Mouse (Mus musculus): ENCODE results near the gene Casr. TPM values are rescaled to one million over a fixed set of nuclear protein-coding genes. Genes with fewer than 3 reads are reported as not detected.

Casr gene
- polyA plus RNA-seq, 1 experiment = 1.00 TPM

DNA sequence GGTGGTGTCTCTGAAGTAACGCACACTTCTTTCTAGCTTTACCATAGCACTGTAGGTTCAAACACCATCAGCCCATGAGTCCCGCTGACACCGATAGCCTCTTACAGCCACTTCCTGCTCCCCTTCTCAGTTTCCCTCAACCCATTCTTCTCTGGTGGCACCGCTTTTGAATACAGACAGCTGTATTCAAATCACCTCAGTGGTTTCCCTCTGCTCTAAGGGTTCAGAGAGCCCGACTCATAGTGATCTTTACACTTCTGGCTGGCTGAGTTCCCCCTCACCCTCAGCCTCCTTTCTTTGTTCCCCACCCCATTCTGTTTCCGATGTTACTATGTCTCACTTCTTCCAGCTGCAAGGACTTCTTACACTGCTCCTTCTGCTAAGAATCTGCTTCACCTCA lies 21.1 kb downstream of the Casr start:
- Histone ChIP-seq H3K27me3 (ENCODE audit: control insufficient read depth, insufficient read depth, low read length) (no peaks in the 10 kb centered on the region), H3K4me1 (replicated peaks; ENCODE audit: control insufficient read depth, insufficient read depth, low read length) (no peaks in the 10 kb centered on the region), H3K36me3 (ENCODE audit: control insufficient read depth, insufficient read depth, low read length) (no peaks in the 10 kb centered on the region), H3K4me3 (ENCODE audit: control insufficient read depth, insufficient read depth, low read length) (no peak overlapping the region), H3K27ac (ENCODE audit: control insufficient read depth, insufficient read depth, low read length) (no peak overlapping the region)
- TF ChIP-seq POLR2A (IDR thresholded peaks at IDR 0.05; ENCODE audit: control insufficient read depth, extremely low read depth, insufficient read depth, low read length, poor library complexity) (no peak), CTCF (IDR thresholded peaks at IDR 0.05; ENCODE audit: borderline replicate concordance, control insufficient read depth, extremely low read depth, insufficient read depth, low read length, poor library complexity) (no peak)
- no peak for DNase-seq
- WGBS = 46% methylated on average over 6 of the region's 6 CpGs

DNA sequence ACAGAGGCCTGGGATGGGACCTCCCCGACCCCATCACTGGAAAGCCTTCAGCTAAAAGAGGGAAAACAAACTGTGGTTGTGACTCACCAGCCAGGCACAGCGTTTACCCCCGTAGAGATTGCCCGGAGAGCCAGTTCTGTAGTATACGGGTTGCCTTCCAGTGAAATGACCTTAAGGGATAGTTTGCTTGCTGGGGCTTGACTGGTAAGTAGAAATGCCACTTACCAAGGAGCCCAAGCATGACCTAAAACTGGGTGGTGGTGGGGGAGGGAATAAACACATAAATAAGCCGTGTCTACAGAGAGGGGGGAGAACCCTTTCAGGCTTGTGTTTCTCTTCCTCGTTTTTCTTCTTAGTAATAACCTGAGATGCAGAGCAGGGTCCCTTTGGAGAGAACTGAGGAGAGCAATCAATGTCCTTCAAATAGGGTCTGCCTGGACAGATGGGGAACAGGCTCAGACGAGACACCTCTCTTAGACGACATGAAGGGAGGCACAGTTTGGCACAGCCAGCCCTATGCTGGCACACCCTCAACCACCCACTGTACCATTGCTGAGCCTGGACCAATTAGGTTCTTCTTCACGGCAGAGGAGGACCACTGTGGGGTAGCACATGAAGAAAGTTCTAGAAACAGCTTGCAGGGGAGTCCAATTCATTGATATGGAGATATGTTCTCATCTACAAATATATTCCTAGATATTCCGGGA lies 28.8 kb downstream of the Casr start:
- TF ChIP-seq POLR2A (IDR thresholded peaks at IDR 0.05; ENCODE audit: control insufficient read depth, extremely low read depth, insufficient read depth, low read length, poor library complexity) (no peak), CTCF (IDR thresholded peaks at IDR 0.05; ENCODE audit: borderline replicate concordance, control insufficient read depth, extremely low read depth, insufficient read depth, low read length, poor library complexity) (no peak)
- H3K4me1 ChIP-seq (replicated peaks; ENCODE audit: control insufficient read depth, insufficient read depth, low read length) = no peaks in the 10 kb centered on the region
- no peak overlapping the region for H3K4me3 ChIP-seq (ENCODE audit: control insufficient read depth, insufficient read depth, low read length)
- H3K27ac ChIP-seq (ENCODE audit: control insufficient read depth, insufficient read depth, low read length) = no peak overlapping the region
- WGBS = 84% methylated on average over 11 of the region's 11 CpGs
- H3K36me3 ChIP-seq (ENCODE audit: control insufficient read depth, insufficient read depth, low read length) = no peaks in the 10 kb centered on the region
- no peaks in the 10 kb centered on the region; the same call in 1 of the 2 replicates for H3K27me3 ChIP-seq (ENCODE audit: control insufficient read depth, insufficient read depth, low read length)
- no peak for DNase-seq

DNA sequence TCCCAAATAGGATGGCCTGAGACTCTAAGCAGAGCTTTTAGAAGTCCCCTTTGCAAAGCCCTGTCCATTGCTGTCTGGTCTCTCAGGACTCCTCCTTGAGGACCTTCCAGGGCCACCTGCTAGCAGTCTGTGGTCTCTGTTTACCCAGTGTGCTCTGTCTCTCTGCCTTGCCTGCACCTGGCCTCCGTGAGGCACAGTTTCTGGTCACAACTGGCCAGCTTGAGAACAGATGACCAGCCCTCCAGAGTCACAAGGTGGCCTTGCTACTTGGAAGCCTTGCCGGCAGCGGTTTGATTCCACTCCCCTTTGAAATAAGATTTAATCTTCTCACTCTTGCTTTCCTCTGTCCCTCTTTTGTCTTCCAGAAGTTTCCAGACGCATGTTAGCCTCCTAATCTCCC lies 29.9 kb downstream of the Casr start:
- no peak overlapping the region for H3K27ac ChIP-seq (ENCODE audit: control insufficient read depth, insufficient read depth, low read length)
- no peaks in the 10 kb centered on the region for H3K36me3 ChIP-seq (ENCODE audit: control insufficient read depth, insufficient read depth, low read length)
- no peak for DNase-seq
- WGBS = 81% methylated on average over 4 of the region's 4 CpGs
- no peak overlapping the region for H3K4me3 ChIP-seq (ENCODE audit: control insufficient read depth, insufficient read depth, low read length)
- no peaks in the 10 kb centered on the region for H3K4me1 ChIP-seq (replicated peaks; ENCODE audit: control insufficient read depth, insufficient read depth, low read length)
- no peaks in the 10 kb centered on the region; the same call in 1 of the 2 replicates for H3K27me3 ChIP-seq (ENCODE audit: control insufficient read depth, insufficient read depth, low read length)
- TF ChIP-seq POLR2A (IDR thresholded peaks at IDR 0.05; ENCODE audit: control insufficient read depth, extremely low read depth, insufficient read depth, low read length, poor library complexity) (no peak), CTCF (IDR thresholded peaks at IDR 0.05; ENCODE audit: borderline replicate concordance, control insufficient read depth, extremely low read depth, insufficient read depth, low read length, poor library complexity) (no peak)

DNA sequence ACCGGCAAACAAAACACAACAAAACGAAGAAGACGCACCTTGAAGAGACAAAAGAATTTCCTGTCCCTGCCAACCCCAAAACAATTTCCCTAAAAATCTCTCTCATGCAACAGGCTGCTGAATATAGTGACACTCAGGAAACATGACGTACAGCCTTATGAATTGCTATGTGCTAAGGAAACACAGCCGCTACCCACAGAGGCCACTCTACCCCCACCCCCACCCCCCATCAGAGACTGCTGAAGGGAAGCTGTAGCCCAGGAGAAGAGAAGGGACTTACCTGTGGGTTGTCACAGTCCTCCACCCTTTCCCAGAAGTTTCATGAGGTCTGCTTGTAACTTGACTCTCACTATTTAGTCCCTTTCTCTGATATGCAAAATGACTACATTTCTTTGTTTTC lies 30.3 kb downstream of the Casr start:
- WGBS = 6% methylated on average over 5 of the region's 5 CpGs
- Histone ChIP-seq H3K36me3 (ENCODE audit: control insufficient read depth, insufficient read depth, low read length) (no peaks in the 10 kb centered on the region), H3K27me3 (ENCODE audit: control insufficient read depth, insufficient read depth, low read length) (no peaks in the 10 kb centered on the region; the same call in 1 of the 2 replicates), H3K4me3 (ENCODE audit: control insufficient read depth, insufficient read depth, low read length) (no peak overlapping the region), H3K27ac (ENCODE audit: control insufficient read depth, insufficient read depth, low read length) (no peak overlapping the region), H3K4me1 (replicated peaks; ENCODE audit: control insufficient read depth, insufficient read depth, low read length) (no peaks in the 10 kb centered on the region)
- DNase-seq = no peak
- TF ChIP-seq CTCF (IDR thresholded peaks at IDR 0.05; ENCODE audit: borderline replicate concordance, control insufficient read depth, extremely low read depth, insufficient read depth, low read length, poor library complexity) (no peak), POLR2A (IDR thresholded peaks at IDR 0.05; ENCODE audit: control insufficient read depth, extremely low read depth, insufficient read depth, low read length, poor library complexity) (no peak)

DNA sequence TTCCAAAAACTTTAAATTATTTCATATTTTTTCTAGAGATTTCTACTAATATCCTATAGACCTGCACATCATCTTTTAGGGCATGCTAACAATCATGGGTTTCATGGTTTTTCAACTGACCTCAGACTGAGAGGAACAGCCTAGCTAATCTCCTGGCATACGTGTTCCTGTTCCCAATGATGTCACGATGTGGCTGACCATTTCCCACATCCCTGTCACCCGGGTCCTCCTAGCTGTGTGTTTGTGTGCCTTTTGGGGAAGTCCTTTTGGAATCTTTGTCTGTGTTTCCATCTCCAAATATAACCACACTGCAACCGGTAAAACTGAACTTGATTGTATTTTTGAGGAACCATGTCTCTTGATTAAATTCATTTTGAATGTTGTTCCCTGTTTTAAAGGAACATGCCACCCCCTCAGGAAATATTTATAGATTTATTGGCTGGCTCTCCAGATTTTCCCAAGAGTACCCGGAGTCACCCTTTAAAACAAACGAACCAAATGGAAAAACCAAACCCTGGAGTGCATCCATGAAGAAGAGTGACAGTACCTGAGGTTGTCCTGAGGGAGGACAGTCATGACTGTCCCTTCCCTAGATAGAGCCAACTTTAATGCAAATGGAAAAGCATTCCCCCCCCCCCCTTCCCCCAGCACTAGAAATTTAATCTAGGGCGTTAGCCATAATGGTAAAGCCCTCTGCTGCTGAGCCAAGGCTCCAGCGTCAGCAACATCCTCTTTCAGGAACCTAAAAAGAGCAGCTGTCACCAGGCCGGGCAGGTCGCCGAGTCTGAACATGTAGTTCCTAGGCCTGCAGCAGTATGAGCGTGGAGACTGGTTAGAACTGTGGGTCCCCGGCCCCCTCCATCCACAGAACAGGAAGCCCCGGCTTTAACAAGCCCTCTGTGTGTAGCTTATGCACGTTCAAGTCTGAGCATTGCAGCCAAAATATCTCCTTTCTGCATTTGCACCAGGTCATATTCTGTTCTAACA lies 31.1 kb downstream of the Casr start:
- DNase-seq = no peak
- TF ChIP-seq POLR2A (IDR thresholded peaks at IDR 0.05; ENCODE audit: control insufficient read depth, extremely low read depth, insufficient read depth, low read length, poor library complexity) (no peak), CTCF (IDR thresholded peaks at IDR 0.05; ENCODE audit: borderline replicate concordance, control insufficient read depth, extremely low read depth, insufficient read depth, low read length, poor library complexity) (no peak)
- H3K4me1 ChIP-seq (replicated peaks; ENCODE audit: control insufficient read depth, insufficient read depth, low read length) = no peaks in the 10 kb centered on the region
- 20% methylated on average over 15 of the region's 15 CpGs for WGBS
- H3K4me3 ChIP-seq (ENCODE audit: control insufficient read depth, insufficient read depth, low read length) = no peak overlapping the region
- no peaks in the 10 kb centered on the region for H3K36me3 ChIP-seq (ENCODE audit: control insufficient read depth, insufficient read depth, low read length)
- H3K27ac ChIP-seq (ENCODE audit: control insufficient read depth, insufficient read depth, low read length) = no peak overlapping the region
- H3K27me3 ChIP-seq (ENCODE audit: control insufficient read depth, insufficient read depth, low read length) = no peaks in the 10 kb centered on the region; the same call in 1 of the 2 replicates

DNA sequence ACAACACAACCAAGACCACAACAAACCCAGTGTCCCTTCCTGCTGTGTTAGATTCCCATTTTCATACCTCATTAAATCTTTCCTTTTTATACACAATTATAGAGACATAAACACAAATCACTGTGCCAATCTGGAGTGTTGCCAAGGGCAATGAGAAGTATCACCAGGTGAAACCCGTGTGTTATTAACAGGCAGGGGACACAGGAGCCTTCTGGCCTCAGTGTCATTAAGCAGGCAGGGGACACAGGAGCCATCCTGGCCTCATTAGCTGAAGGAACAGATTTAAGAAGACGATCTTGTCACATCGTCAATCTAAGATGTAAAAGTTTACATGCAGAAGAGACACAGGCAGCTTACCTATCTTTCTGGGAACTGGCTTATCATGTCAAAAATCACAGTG lies 33.1 kb downstream of the Casr start:
- Histone ChIP-seq H3K4me1 (replicated peaks; ENCODE audit: control insufficient read depth, insufficient read depth, low read length) (no peaks in the 10 kb centered on the region), H3K36me3 (ENCODE audit: control insufficient read depth, insufficient read depth, low read length) (no peaks in the 10 kb centered on the region), H3K4me3 (ENCODE audit: control insufficient read depth, insufficient read depth, low read length) (no peak overlapping the region), H3K27ac (ENCODE audit: control insufficient read depth, insufficient read depth, low read length) (no peak overlapping the region), H3K27me3 (ENCODE audit: control insufficient read depth, insufficient read depth, low read length) (no peaks in the 10 kb centered on the region; the same call in 1 of the 2 replicates)
- TF ChIP-seq CTCF (IDR thresholded peaks at IDR 0.05; ENCODE audit: borderline replicate concordance, control insufficient read depth, extremely low read depth, insufficient read depth, low read length, poor library complexity) (no peak), POLR2A (IDR thresholded peaks at IDR 0.05; ENCODE audit: control insufficient read depth, extremely low read depth, insufficient read depth, low read length, poor library complexity) (no peak)
- no peak for DNase-seq
- WGBS = 87% methylated on average over 3 of the region's 3 CpGs
